Mouse (Mus musculus): ENCODE measurements around the gene Meiob.

Meiob gene

DNA sequence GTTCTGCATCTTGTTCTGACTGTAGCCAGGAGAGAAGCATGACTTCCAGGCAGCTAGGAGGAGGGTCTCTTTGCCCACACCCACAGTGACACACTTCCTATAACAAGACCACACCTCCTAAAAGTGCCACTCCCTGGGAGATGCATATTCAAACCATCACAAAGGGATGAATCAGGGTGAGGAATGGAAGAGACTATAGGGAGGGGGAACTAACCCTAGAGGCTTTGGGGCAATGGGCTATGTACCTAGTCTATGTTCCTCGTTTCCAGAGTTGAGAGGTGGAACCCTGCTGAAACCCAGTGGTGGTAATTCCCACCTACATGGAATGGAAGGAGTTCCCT lies 70.3 kb downstream of the Meiob start:
- DNase-seq (ENCODE audit: low spot score in 2 of 2): no peak

GRCm38 (mm10) chr17:24874989-24875388 lies 70.9 kb downstream of the Meiob start:
- DNase-seq (ENCODE audit: low spot score in 2 of 2): no peak

DNA sequence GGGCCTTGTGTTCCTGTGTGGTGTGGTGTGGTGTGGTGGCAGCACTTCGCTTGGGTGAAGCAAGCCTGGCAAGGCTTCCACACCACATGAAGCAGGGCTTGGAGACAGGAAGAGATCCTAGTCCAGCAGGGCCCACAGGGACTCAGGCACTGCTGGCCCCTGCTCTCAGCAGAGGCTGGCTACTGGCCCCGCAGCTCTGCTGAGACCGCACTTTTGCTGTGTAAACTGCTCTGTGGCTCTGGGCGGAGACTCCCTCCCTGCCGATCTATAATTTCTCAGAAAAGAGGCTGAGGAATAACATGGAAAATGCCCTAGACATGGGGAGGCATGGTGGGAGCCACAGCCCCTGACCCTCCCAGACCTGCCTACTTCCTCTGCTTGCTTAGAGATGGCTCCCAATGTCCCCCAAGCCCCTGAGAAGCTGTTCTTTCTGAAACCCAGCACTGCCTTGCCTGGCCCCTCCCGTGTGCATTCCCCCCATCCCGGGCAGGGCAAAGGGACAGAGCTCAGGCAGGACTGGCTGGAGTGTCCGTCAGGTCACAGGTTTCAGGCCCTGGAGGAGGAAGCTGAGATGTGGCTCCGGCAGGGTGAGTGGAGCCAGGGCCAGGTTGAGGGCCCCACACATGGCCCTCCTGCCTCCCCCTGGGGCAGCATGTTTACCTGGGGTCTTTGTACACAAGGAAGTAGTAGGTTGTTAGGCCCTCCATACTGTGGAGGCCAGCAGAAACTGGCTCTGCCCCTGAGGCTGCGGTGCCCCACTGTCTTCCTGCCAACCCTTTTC lies 73.4 kb downstream of the Meiob start:
- DNase-seq (ENCODE audit: low spot score in 2 of 2): no peak

- no peak for DNase-seq (ENCODE audit: low spot score in 2 of 2)
Measured at GRCm38 (mm10) chr17:24878117-24878397, 74.0 kb downstream of the Meiob start.

DNA sequence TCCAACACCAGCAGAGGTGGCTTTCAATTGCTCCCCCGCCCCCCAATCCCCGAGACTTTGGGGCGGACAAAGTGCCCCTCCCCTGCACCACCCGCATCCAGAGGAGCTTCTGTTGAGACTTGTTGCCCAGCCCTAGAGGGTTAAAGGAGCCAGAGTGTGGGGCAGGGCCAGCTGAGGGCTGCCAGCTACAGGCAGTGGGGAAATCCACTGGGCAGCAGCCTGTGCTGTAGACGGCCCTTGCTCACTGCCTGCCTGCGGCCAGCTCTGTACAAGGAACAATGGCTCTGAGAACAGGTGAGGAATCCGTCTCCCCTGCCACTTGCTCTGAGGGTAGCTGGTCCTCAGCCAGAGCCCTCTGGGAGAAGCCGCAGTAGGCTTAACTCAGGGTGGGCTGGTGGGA lies 74.4 kb downstream of the Meiob start:
- DNase-seq (ENCODE audit: low spot score in 2 of 2): no peak

GRCm38 (mm10) chr17:24881738-24882440 lies 77.8 kb downstream of the Meiob start:
- no peak for DNase-seq (ENCODE audit: low spot score in 2 of 2)

GRCm38 (mm10) chr17:24884391-24884790 lies 80.3 kb downstream of the Meiob start:
- DNase-seq (ENCODE audit: low spot score in 2 of 2): no peak

GRCm38 (mm10) chr17:24885356-24886133 lies 81.5 kb downstream of the Meiob start:
- DNase-seq (ENCODE audit: low spot score in 2 of 2): no peak

DNA sequence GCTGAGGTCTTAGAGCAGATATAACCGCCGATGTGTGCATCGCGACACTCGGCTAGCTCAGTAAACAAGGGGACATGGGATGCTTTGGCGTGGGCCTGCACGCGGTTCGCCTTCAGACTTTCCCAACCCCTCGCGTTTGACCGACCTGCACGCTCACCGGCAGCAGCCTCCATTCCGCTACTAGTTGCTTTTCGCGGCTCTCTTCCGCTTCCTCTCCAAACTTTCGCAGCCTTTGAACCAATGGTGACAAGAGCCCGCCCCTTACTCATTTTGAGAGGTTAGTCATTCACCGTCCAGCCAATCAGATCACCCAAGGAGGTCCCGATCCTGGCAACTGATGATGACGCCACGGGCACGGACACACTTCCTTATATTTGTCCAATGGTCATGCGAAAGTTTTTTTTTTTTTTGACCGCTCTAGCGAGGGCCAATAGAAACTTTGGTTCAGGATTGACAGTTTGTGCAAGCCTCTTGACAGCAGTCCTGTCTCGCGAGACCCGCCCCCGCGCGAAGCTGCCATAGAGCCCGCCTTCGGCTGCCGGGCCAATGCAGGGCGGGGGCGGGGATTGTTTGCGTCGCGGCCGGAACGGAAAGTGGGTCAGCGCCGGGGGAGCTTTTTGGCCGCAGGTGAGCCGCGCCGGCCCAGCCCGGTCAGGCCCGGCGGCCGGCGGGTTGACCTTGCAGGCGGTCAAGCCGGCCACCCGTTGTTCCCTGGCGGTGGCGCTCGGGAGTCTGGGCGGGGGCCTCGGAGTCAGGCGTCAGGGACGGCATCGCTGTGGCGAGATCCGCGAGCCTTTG lies 82.2 kb downstream of the Meiob start, which contains the start of the genes Nubp2 and Spsb3:
Nubp2 (minus strand) TSS at position 216 of the 798 bp plus-strand sequence.
Spsb3 (plus strand) TSS at position 510 of the 798 bp plus-strand sequence.
- peak; percentile 96 to 98 for DNase-seq (ENCODE audit: low spot score in 2 of 2)

- DNase-seq (ENCODE audit: low spot score in 2 of 2): no peak
Measured at GRCm38 (mm10) chr17:24886932-24887271, 82.8 kb downstream of the Meiob start.

DNA sequence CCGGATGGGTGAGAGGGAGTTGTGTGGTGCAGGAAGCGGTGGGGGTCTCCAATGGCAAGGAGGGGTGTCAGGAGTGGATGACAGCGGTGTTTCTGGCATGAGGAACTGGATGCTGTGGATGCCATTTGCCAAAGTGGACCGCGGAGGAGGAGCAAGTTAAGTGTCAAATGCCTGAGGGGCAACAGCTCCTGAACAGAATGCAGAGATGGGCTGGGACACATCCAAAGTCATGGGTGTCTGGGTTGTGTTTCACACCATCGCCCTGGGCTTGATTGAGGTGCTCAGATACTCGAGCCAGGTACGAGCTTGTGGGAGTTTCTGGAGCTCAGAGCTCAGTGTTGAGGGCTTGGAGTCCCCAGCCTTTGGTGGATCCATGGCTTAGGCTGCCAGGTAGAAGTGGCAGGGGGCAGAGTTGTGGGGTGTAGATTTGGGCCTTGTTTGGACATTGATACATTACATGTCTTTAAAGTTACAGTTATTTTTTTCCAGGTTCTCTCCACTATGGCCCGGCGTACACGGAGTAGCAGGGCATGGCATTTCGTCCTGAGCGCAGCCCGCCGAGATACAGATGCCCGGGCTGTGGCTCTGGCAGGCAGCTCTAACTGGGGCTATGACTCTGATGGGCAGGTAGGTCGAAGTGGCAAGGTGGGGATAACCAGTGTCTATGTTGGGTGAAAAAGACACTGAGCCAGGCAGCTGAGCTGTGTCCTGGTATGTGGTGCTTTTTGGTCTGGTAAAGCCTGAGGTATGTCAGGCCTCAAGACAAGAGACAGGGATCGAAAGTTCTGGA lies 83.4 kb downstream of the Meiob start:
- DNase-seq (ENCODE audit: low spot score in 2 of 2): no peak

DNA sequence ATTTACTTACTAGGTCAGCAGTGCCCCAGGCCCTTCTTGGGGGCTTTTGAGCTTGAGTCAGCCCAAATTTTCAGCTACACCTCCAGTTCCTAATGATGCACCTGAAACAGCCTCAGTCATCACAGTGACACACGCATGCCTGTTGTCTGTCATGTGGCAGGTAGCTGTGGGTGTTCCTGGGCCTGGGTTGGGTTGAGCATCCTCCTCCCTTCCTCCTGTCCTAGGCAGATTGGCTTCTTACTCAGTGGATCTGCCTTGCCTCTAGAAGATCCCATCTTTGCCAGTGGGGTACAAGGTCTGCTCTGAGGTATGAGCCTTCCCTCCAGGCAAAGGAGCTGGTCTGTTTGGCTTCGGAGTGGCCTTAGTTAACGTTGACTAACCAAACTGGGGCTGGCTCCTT lies 84.8 kb downstream of the Meiob start:
- DNase-seq (ENCODE audit: low spot score in 2 of 2): no peak
